Mouse (Mus musculus): ENCODE results near the gene Gm49321.

Gm49321 gene

GRCm38 (mm10) chr12:74014739-74015270, 77.4 kb downstream of the Gm49321 start:
- DNase-seq (ENCODE audit: low spot score) = no peak

GRCm38 (mm10) chr12:74015491-74015890, 78.0 kb downstream of the Gm49321 start:
- DNase-seq (ENCODE audit: low spot score) = no peak
